Comparison of ENCODE assay signal across 8 mouse cellular contexts in genomic region chr6:97463898-97464524, GRCm38 (mm10).
DNase-seq lines count a peak whose midpoint lies in the region; ATAC-seq lines count a peak whose summit lies in the region.

No protein-coding gene starts in this region.

- no peaks in the 10 kb centered on the region for H3K27me3 ChIP-seq in heart, embryonic 14.5 days (ENCODE audit: control insufficient read depth, insufficient read depth, low read length)
- H3K27me3 ChIP-seq in forebrain, embryonic 13.5 days, result no peaks in the 10 kb centered on the region

- peak; percentile 78 for ATAC-seq in activated CD4-positive, CD25-positive, alpha-beta regulatory T cell, adult 4 months
- peak; percentile 56; the same call in 1 of the 2 replicates for ATAC-seq in heart, embryonic 14.5 days (ENCODE audit: insufficient number of reproducible peaks, insufficient read depth, low FRiP score, low read depth)
- peak; percentile 69 for ATAC-seq in megakaryocyte progenitor cell, adult 5-6 weeks (replicated peaks; ENCODE audit: poor library complexity)
- no peak for ATAC-seq in forebrain, embryonic 13.5 days

- peak overlapping the region; percentile 33 for H3K4me2 ChIP-seq in heart, embryonic 14.5 days (ENCODE audit: low read length)
- H3K4me2 ChIP-seq in forebrain, embryonic 13.5 days, result no peak overlapping the region

- peak overlapping the region; percentile 26; the same call in 1 of the 2 replicates for H3K9ac ChIP-seq in heart, embryonic 14.5 days (ENCODE audit: low read length)
- H3K9ac ChIP-seq in forebrain, embryonic 13.5 days, result no peak overlapping the region

- H3K27ac ChIP-seq in heart, embryonic 14.5 days (replicated peaks in 1 of 2; ENCODE audit: control insufficient read depth in 1 of 2, insufficient read depth in 1 of 2, low read depth in 2 of 2, low read length in 2 of 2), result peak overlapping the region; percentile 69 to 88
- H3K27ac ChIP-seq in forebrain, embryonic 13.5 days, result no peak overlapping the region

- H3K9me3 ChIP-seq in heart, embryonic 14.5 days (ENCODE audit: control insufficient read depth, low read length), result peaks cover 4% of the 10 kb centered on the region; the same call in 1 of the 2 replicates
- peaks cover 6% of the 10 kb centered on the region; the same call in 1 of the 2 replicates for H3K9me3 ChIP-seq in forebrain, embryonic 13.5 days (replicated peaks)

- peak; percentile 37 to 42 for DNase-seq in B cell, adult 2 months
- peak; percentile 87 to 91 for DNase-seq in kidney, postnatal 36 days
- no peak for DNase-seq in urinary bladder, postnatal 10 days (ENCODE audit: low spot score)
- no peak for DNase-seq in left cerebral cortex, adult 11 months (ENCODE audit: low spot score)

- H3K4me1 ChIP-seq in heart, embryonic 14.5 days (ENCODE audit: control insufficient read depth in 2 of 2, insufficient read depth in 2 of 2, low read length in 2 of 2), result peaks cover 5% of the 10 kb centered on the region in 2 experiments; a peak in 2 of 4 replicates
- peaks cover 16% of the 10 kb centered on the region for H3K4me1 ChIP-seq in forebrain, embryonic 13.5 days

- no peaks in the 10 kb centered on the region for H3K36me3 ChIP-seq in heart, embryonic 14.5 days (ENCODE audit: control insufficient read depth, insufficient read depth, low read length)
- no peaks in the 10 kb centered on the region for H3K36me3 ChIP-seq in forebrain, embryonic 13.5 days (ENCODE audit: poor library complexity, severe bottlenecking)

- no peak overlapping the region for H3K4me3 ChIP-seq in heart, embryonic 14.5 days (ENCODE audit: control insufficient read depth in 1 of 2, insufficient read depth in 1 of 2, low read depth in 1 of 2, low read length in 2 of 2)
- H3K4me3 ChIP-seq in forebrain, embryonic 13.5 days, result no peak overlapping the region

- WGBS in heart, embryonic 14.5 days, result 45% methylated on average over 17 of the region's 17 CpGs
- WGBS in forebrain, embryonic 13.5 days, result 69% methylated on average over 17 of the region's 17 CpGs

Comparison
In these comparisons a context has a peak if more than half of its experiments do, and no peak if none do; other contexts are left out.
1. DNase-seq: peak in B cell, adult 2 months (2 of 2) and kidney, postnatal 36 days (2 of 2); none in urinary bladder, postnatal 10 days (single experiment) and left cerebral cortex, adult 11 months (single experiment).